Mouse (Mus musculus): Measurements from ENCODE around the gene Rnf148. TPM values are rescaled to one million over a fixed set of nuclear protein-coding genes. Genes with fewer than 3 reads are reported as not detected.

Rnf148 gene
- under 1 TPM; 0.59 to 0.71 TPM for total RNA-seq (2021)
- long read RNA-seq: 0 reads

GRCm38 (mm10) chr6:23655036-23655435, at the start of gene Rnf148:
TSS of gene Rnf148 (minus strand) at chr6:23655136.
- DNase-seq (ENCODE audit: low spot score in 2 of 2): no peak

- no peak for DNase-seq (ENCODE audit: low spot score in 2 of 2)
Measured at GRCm38 (mm10) chr6:23700879-23701278, 45.9 kb upstream of the Rnf148 start.

GRCm38 (mm10) chr6:23678172-23678571, 23.2 kb upstream of the Rnf148 start:
- no peak for DNase-seq (ENCODE audit: low spot score in 2 of 2)

GRCm38 (mm10) chr6:23650205-23650604, 4.7 kb downstream of the Rnf148 start, which contains the start of gene Rnf133:
TSS of gene Rnf133 (minus strand) at chr6:23650305.
- DNase-seq (ENCODE audit: low spot score in 2 of 2): no peak

- DNase-seq (ENCODE audit: low spot score in 2 of 2): no peak
Measured at GRCm38 (mm10) chr6:23648732-23649131, 6.2 kb downstream of the Rnf148 start.

- no peak for DNase-seq (ENCODE audit: low spot score in 2 of 2)
Measured at GRCm38 (mm10) chr6:23647627-23648247, 7.2 kb downstream of the Rnf148 start.

GRCm38 (mm10) chr6:23637081-23637480, 17.9 kb downstream of the Rnf148 start:
- peak in 1 of 2 experiments; percentile 24 for DNase-seq (ENCODE audit: low spot score in 2 of 2)

- no peak for DNase-seq (ENCODE audit: low spot score in 2 of 2)
Measured at GRCm38 (mm10) chr6:23635208-23635607, 19.7 kb downstream of the Rnf148 start.

GRCm38 (mm10) chr6:23634016-23634415, 20.9 kb downstream of the Rnf148 start:
- no peak for DNase-seq (ENCODE audit: low spot score in 2 of 2)

GRCm38 (mm10) chr6:23630465-23630864, 24.5 kb downstream of the Rnf148 start:
- no peak for DNase-seq (ENCODE audit: low spot score in 2 of 2)

Other genes with a start within 250 kb of the Rnf148 start
- gene Rnf133, start 4.8 kb downstream of the Rnf148 start, total RNA-seq (2021): under 1 TPM; 0.33 to 0.47 TPM
- gene Cadps2, start 184.3 kb upstream of the Rnf148 start, total RNA-seq (2021): 10 to 100 TPM; 86.9 to 89.0 TPM